Mouse (Mus musculus) erythroblast, adult 5-6 weeks (primary cell): ENCODE results near the gene Scn4a. TPM values are rescaled to one million over a fixed set of nuclear protein-coding genes. Genes with fewer than 3 reads are reported as not detected.

ENCODE experiments used
- ATAC-seq: replicated peaks from 2 replicates; pipeline ENCODE4 v1.8.0; 2016; ENCODE audit warnings: moderate number of reproducible peaks, mild to moderate bottlenecking, moderate TSS enrichment, inconsistent platforms; ENCODE audit not compliant: poor library complexity, low FRiP score, severe bottlenecking
- total RNA-seq, 2 experiments: library from RNA; stranded (forward) in 1 of 2; stranded (reverse) in 1 of 2; fragments of 150-400 nt in 1 of 2; fragments of 200-764, 138-1000 nt in 1 of 2; gene quantifications; 2 replicates each; pipeline versions ENCODE4 v1.2.3 to v1.2.4; 2015 to 2017; ENCODE audit warnings: low replicate concordance in 2 of 2

Scn4a gene
- total RNA-seq, 2 experiments from 2014 or later: not detected

DNA sequence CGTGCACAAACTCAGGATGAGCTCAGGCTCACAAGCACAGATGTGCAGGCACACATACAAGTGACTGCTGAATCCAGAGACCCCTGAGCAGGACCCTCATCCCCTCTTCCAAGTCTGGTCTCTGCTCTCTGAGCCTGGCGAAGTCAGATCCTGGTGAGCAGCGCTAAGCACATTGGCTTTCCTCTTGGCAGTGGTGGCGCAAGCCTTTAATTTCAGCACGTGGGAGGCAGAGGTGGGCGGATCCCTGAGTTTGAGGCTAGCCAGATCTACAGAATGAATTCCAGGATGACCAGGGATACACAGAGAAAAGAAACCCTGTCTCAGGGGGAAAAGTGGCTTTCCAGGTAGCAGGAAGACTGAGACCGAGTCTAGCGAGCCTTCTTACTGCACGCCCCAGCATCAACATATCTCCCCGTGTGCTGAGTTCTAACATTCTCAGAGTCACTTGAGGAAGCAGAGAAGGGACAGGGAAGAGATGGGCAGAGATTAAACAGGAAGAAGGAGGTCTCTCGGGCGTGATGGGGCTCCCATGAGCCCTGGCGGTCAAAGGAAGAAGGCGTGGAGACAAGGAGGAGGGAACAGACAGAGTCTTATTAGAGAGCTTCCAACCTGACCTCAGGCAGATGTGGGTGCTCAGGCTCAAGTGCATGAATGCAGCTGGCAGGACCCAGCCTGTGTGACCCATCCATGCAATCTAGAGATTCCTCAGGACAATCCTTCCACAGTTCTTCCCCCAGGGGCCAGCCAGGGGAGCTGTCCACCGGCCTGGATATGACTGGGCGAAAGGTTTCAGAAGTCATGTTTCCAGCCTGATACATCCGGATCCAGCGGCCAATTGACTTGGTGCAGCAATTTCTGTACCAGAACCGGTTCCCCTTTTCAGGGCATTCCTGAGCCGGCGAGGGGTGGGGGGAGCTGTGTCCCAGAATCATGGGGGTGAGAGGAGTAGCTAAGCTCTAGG is 34.4 kb downstream of the Scn4a start:
- no peak for ATAC-seq

DNA sequence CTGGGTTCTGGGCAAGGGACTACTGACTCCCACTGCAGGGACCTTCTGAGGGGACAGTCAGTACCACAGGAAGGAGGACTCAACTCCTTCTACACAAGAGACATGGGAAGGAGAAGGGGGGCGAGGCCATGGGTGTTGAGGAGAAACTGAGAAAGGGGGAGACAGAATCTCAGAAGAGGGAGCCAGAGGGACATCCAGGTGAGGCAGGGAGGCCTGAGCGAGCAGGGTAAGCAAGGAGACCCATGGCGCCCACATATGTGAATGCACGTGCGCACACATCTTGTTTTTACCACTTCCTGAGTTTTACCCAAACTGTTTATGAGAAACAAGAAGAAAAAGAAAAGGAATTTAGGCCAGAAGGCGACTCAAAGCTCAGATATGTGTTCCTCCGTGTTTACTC is 35.3 kb downstream of the Scn4a start:
- no peak for ATAC-seq

DNA sequence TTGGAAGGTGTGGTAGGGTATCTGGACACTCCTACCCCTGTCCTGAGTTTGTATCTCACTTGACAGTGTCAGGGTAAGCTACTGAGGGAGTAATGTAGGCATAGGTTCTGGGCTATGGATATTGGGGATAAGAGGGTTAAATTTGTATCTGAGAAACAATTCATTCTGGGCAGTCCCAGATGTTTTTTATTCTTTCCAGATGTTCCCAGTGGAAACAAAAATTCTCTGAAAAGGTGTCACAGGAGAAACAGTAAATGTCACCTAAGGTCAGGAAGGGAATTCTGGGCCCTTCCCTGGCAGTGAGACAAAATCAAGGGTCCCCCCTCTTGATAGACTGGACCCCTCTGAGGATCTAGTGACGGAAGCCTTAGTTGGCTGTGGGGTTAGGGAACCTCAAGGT is 36.7 kb downstream of the Scn4a start:
- ATAC-seq: no peak

DNA sequence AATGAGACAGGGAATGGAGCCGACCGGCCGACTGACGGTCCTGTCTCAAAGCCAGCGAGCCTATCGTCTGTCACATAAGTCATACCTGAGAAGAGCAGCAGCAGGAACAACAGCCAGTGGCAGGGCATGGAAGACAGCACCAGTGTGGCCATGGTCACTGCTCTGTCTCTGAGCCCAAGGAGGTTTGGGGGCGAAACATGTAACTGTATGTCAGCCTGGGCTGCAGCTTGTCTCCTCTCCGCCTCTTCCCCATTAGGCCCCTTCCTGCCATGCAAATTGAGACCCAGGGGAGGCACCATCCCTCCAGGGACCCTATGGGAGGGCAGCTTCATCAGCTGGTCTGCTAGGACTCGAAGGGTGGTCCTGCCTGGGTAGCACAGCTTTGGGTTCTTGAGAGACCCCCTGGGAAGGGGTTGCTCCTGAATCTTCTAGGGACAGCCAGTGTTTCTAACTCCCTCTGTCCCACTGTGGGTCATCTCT is 38.7 kb downstream of the Scn4a start, which contains the start of gene Cd79b:
Gene Cd79b, minus strand, starts transcription at position 430 of the 480 bp plus-strand sequence.
- ATAC-seq: no peak

DNA sequence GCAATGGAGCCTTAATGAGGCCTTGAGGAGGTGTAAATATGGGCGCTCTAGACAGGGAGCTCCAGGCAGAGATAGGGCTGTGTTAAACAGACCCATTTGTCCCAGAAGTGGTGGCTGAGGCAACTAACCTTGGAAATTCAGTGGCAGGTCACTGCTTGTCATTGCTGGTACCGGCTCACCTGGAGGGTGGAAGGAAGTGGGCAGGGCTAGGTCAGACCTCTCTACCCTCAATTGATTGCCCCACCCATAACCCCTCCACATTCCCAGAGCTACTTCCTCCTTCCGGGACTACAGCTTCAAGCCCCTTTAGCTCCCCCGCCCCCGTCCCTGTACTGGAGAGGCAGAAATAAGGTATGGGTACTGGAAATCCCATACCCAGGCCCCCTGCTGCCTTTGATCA is 39.6 kb downstream of the Scn4a start:
- no peak for ATAC-seq

DNA sequence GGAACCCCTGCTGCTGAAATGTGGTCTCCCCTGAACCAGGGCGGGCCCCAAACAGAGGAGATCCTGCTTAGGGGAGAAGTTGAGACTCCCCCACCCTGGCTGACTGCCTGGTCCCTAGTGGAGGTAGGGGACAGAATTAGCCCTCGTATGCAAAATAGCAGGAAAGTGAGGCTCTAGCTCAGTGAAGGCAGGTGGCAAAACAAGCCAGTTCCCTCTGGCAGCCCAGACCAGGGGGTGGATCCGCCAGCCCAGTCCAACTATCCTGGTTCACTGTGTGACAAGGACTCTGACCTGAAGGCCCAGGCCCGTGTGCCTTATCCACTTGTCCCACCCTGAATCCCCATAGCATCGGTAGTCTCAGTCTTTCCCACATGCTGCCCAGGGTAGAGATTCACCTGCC is 43.0 kb downstream of the Scn4a start:
- no peak for ATAC-seq

DNA sequence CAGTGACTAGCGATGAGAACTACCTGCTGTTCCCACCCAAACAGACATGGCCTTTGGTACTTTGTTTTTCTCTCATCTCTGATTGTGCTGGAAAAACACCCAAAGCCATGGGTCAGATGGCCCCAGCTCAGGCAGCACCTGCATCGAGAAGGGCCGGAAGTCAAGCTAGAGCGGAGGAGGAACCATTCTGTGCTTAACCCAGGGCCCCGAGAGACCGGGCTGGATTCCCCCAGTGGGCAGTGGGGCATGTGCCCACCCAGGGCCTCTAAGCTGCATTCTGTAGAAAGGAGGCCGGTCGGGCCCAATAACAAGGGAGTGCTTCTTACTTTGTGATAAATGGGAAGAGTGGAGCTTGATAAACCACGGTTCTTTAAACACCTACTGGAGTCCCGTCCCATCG is 44.9 kb downstream of the Scn4a start:
- ATAC-seq: no peak

DNA sequence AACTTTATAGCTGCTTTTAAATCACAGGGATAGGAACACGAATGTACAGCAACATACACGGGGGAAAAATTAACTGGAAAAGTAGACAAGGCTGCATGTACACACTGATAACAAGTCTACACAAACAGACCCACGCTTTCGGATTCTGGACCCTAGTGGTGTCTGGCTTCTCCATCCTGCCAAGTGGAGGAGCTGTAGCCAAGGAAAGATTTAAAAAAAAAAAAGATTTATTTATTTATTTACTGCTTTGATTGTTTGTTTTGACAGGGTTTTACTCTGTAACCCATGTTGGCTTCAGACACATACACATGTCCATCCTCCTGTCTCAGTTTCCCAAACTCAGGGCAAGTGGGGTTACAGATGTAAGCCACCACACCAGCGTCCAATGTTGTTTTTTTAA is 45.7 kb downstream of the Scn4a start:
- no peak for ATAC-seq

DNA sequence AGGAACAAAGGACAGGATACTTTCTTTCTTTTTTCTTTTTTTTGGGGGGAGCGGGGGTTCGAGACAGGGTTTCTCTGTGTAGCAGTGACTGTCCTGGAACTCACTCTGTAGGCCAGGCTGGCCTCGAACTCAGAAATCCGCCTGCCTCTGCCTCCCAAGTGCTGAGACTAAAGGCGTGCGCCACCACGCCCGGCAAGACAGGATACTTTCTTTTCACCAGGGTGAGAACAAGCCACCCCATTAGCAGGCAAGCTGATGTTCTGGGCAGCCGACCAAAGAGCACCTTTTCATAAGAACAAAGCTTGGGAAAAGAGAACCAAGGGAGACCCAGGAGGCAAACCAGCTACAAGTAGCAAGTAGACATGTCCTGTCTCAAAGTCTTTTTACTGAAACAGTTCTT is 46.3 kb downstream of the Scn4a start:
- no peak for ATAC-seq

DNA sequence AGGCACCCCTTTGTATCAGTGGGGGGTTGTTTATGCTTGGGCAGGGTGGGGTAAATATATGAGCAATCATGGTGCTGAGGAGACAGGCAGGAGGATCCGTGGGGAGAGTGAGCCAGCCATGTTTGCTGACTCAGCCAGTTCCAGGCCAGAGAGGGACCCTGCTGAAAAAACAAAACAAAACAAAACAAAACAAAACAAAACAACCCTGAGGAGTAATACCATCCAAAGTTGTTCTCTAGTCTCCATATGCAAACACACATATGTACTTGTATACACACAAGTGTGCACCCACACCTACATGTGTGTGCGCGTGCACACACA is 47.1 kb downstream of the Scn4a start:
- ATAC-seq: no peak

DNA sequence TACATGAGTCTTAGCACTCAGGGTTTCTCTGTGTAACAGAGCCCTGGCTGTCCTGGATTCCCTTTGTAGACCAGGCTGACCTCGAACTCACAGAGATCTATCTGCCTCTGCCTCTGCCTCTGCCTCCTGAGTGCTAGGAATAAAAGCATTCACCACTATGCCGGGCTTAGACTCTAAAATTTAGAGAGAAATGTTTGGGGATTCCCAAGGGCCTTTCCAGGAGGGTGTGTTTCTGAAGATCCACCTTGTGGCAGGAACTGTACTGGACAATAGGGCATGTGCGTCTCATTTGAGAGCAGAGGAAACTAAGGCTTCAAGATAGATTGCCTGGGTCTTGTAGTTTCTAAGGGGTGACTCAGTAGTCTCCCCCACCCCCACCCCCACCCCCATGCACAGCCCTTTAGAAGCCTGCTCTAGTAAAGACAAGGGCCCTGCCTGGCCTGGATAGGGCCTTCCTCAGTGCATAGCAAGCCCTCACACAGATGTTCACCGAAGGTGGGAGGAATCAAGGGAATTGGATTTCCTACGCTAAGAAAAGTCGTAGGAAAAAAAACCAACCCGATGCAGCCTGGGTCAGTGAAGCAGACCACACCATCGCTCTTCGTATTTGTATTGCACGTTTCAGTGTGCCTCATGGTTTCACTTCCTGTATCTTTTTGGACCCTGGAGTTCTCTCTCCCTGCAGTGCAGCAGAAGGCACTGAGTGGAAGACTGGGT is 47.6 kb downstream of the Scn4a start:
- ATAC-seq: no peak

DNA sequence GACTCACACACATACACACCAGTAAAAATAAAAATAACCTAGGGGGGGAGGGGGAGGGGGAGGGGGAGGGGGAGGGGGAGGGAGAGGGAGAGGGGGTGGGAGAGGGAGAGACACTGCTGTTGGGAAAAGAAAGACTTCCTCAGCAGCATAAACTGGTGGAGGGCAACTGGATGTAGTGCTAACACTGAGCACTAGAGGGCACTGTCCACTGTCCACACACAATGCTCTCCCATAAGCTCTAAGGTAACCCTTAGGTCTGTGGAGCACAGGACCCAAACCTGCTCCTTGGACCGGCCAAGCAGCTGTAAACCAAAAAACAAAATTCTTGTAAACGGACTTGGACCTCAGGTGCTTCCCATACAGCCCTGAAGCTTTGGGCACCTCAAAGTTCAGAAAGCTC is 50.5 kb downstream of the Scn4a start:
- ATAC-seq: peak; percentile 82

DNA sequence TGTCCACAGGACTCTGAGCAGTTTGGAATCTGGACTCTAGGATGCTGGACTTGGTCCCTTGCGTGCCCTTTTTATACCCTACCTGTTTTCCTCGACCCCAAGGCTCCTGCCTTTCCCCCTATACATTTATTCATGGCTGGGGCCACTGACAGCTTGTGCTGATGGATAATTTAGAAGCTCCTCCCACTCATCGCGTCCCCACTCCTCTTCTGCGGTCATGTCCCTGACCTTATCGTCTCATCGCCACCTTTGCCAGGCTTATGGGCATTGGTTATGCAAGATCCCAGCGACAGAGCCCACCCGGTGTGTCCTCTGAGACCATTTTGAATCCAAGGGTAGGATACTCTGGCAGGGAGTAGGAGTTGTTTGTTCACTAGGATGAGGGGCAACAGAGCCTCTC is 51.3 kb downstream of the Scn4a start, which contains the start of gene Gh:
Gene Gh, minus strand, starts transcription at position 101 of the 400 bp plus-strand sequence.
- ATAC-seq: no peak

DNA sequence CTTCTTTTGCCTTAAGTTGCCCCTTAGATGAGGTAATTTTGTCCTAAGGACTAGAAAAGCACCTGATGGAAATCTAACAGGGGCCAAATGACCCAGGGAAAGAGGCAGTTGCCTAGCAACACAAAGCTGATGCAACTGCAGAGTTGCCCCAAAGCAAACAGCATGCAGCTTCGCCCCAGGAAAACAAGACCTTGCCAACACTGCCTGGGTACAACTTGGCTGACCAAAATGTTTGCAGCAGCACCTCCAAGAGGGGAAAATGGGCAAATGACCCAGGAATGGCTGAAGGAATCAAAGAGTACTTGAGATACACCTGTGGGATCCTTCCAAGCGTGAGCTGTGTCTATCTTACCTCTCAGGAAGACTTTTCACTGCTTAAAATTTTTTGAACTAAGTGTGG is 61.2 kb downstream of the Scn4a start:
- no peak for ATAC-seq

DNA sequence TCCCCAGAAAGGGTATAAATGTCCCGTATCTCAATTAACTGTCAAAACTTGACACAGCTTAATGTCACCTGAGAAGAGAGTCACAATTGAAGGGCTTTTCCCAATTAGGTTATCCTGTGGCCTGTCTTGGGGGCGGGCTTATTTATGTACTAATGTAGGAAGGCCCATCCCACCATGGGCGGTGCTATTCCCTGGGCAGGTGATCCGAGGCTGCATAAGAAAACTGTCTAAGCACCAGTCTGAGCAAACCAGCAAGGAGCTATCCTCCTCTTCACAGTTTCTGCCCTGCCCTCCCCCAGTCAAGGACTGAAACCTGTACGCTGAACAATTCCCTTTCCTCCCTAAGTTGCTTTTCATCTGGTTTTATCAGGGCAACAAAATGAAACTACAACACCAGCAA is 62.7 kb downstream of the Scn4a start:
- no peak for ATAC-seq

DNA sequence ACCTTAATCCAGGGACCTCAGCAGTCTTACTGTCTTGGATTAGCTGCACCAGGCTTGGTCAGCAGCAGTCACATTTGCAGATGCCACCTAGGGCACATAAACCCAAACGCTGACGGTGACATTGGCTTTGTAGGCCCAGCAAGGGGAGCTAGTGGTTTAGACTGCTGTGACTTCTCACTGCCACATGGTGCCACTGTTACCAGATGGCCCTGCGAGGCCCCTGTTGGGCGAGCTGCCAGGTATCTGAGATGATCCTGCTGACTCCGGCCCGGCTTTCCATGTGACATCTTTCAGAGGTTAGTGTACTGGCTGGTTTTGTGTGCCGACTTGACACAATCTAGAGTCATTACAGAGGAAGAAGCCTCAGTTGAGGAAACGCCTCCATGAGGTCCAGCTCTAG is 63.7 kb downstream of the Scn4a start:
- ATAC-seq: no peak

DNA sequence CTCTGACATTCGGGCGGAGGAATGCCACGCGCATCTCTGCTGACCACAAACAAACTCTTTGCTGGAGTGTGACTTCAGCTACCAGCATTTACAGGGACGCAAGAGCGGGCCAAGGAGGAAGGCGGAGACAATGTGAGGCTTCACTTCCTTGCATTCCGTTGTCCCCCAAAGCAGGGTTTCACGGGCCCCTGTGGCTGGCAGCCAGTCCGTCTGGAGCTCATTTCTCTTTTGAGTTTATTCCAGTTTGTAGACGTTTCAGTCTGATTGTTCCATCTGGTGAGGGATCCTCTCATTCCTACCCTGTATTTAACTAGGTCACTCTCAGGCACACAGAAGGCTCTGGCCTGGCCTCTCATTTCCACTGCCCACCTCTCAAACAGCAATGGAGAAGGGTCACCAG is 66.1 kb downstream of the Scn4a start:
- ATAC-seq: no peak

DNA sequence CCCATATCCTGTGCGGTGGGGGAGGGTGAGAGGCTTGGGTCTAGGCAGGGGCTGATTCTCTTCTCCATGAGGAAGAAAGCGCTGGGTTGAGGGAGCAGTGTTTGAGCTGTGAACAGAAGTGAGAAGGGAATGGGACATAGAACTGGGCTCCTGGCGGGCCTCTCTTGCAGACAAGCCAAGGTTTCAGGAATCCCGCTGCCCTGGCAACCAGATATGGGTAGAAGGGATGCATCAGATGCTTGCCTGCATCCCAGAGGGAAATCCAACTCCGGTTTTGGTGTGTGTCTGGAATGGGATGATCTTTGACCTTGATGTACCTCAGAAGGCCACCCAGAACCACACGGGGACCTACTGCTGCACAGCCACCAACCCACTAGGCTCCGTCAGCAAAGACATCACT is 66.9 kb downstream of the Scn4a start:
- ATAC-seq: no peak

DNA sequence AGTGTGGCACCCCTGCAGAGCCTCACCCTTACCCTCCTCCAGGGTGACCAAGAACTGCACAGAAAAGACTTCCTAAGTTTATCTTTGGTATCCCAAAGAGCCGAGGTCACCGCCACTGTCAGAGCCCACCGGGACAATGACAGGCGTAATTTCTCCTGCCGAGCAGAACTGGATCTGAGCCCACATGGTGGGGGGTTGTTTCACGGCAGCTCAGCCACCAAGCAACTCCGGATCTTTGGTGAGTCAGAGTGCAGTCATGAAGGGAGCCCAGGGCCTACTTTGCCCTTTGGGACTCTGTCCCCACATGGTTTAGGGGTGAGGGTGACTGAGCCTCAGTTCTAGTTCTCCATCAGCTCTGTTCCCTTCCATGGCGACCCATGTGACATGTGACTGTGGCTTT is 69.0 kb downstream of the Scn4a start:
- no peak for ATAC-seq

DNA sequence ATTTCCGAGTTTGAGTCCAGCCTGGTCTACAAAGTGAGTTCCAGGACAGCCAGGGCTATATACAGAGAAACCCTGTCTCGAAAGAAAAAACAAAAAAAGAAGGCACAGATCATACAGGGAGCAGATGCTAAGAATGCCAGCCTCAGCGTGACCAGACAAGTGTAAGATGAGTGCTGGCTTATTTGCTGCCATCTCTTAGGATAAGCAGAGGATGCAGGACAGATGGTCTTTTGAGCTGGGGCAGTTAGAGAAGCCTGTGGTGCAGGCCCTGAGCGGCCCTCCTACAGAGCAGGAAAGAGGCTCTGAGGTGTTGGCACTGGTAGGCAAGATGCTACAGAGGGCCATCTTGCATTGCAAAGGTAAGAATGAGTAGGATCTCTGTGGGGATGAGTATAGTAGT is 69.7 kb downstream of the Scn4a start:
- no peak for ATAC-seq

DNA sequence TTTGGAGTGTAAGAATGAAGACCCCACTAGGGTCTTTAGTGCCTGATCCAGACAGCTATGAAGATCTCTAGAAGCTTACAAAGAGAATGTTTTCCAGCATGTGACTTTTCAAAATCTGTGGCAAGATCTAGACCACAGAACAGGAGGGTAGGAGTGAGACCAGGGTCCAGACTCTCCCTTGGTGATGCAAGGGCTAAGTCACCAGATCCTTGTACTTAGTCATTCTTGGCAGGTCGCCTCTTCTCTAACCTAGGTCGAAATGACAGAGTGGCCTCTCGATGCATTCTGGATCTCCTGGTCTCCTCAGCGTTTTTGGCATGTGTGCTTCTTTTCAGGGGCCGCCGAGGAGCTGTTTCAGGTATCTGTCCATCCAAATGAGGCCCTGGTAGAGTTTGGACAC is 70.6 kb downstream of the Scn4a start:
- no peak for ATAC-seq
